Mouse (Mus musculus) limb, embryonic 11.5 days (tissue): ENCODE data around the gene Arhgap40. TPM values are rescaled to one million over a fixed set of nuclear protein-coding genes. Genes with fewer than 3 reads are reported as not detected.

ENCODE experiments used
- ATAC-seq: fragments of 200-750 bp; cut with Nextera tagmentation; 2 replicates; pipeline ENCODE4 v1.8.0; 2017; ENCODE audit warnings: low read depth; ENCODE audit not compliant: insufficient number of reproducible peaks, low FRiP score, low TSS enrichment
- DNase-seq: peaks from one replicate; pipeline ENCODE4 v3.0.0-alpha.2; 2015; ENCODE audit warnings: low spot score
- H3K27ac ChIP-seq: fragments of 300-500 bp; sonication (generic); replicated peaks from 2 replicates; pipeline ENCODE4 v1.5.1; 2014; ENCODE audit warnings: low read depth, mild to moderate bottlenecking, low read length
- H3K27me3 ChIP-seq: fragments of 300-500 bp; sonication (generic); 2 replicates; pipeline ENCODE4 v1.6.1; 2014; ENCODE audit warnings: mild to moderate bottlenecking, low read length, mixed read lengths; ENCODE audit not compliant: control insufficient read depth, insufficient read depth
- H3K36me3 ChIP-seq: fragments of 300-500 bp; sonication (generic); 2 replicates; pipeline ENCODE4 v1.6.1; 2014; ENCODE audit warnings: mild to moderate bottlenecking, low read length, moderate library complexity, mixed read lengths; ENCODE audit not compliant: control insufficient read depth, insufficient read depth
- H3K4me1 ChIP-seq: fragments of 300-500 bp; sonication (generic); 2 replicates; pipeline ENCODE4 v1.6.1; 2014; ENCODE audit warnings: low read length, mixed read lengths; ENCODE audit not compliant: control insufficient read depth, insufficient read depth
- H3K4me2 ChIP-seq: fragments of 300-500 bp; sonication (generic); 2 replicates; pipeline ENCODE4 v1.6.1; 2014; ENCODE audit warnings: low read depth, mild to moderate bottlenecking, moderate library complexity; ENCODE audit not compliant: severe bottlenecking
- H3K4me3 ChIP-seq: fragments of 300-500 bp; sonication (generic); 2 replicates; pipeline ENCODE4 v1.5.1; 2014; ENCODE audit warnings: low read depth, low read length
- H3K9ac ChIP-seq: fragments of 300-500 bp; sonication (generic); 2 replicates; pipeline ENCODE4 v1.6.1; 2014; ENCODE audit warnings: mild to moderate bottlenecking, low read length
- H3K9me3 ChIP-seq: fragments of 300-500 bp; sonication (generic); 2 replicates; pipeline ENCODE4 v1.6.1; 2016; ENCODE audit warnings: low read length; ENCODE audit not compliant: control insufficient read depth
- WGBS: fragments of 180-500 bp; shearing (Covaris S2); extraction: QIAGEN DNeasy Blood & Tissue Kit; methylation state at CpG from one replicate; pipeline ENCODE4 v1.1.7; 2014; 5-methylcytosine and 5-hydroxymethylcytosine counted together
- polyA plus RNA-seq: library from polyadenylated mRNA; unstranded; fragments of >200 nt; fragmentation: Nextera tagmentation; extraction: Ambion mirVana; gene quantifications from 2 replicates; pipeline ENCODE4 v1.2.1, GENCODE M21; 2014

Arhgap40 gene
- polyA plus RNA-seq, 1 experiment from 2014 or later: not detected

DNA sequence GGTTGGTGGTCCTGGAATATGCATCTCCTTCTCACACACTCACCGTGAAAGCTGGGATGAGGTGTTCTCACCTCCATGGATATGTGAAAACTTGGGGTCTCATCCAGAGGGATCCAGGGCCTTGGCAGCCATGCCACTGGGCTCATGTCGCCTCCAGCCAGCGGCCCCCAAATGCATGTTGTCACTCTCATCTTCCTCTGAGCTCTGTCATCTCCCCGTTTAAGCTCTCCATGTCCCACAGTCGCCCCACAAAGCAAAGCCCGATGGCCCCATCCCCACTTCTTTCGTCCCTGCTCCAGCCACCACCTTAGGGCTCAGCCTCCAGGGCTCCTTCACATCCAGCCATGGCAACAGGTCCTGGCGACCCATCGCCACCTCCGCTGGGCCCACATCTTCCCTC lies 5.5 kb upstream of the Arhgap40 start:
- 94% methylated on average over 10 of the region's 10 CpGs for WGBS
- Histone ChIP-seq H3K27ac (no peak overlapping the region), H3K4me3 (no peak overlapping the region), H3K4me1 (no peaks in the 10 kb centered on the region), H3K4me2 (no peak overlapping the region), H3K36me3 (no peaks in the 10 kb centered on the region), H3K9ac (no peak overlapping the region), H3K27me3 (no peaks in the 10 kb centered on the region), H3K9me3 (no peaks in the 10 kb centered on the region)
- no peak for DNase-seq
- ATAC-seq: no peak

DNA sequence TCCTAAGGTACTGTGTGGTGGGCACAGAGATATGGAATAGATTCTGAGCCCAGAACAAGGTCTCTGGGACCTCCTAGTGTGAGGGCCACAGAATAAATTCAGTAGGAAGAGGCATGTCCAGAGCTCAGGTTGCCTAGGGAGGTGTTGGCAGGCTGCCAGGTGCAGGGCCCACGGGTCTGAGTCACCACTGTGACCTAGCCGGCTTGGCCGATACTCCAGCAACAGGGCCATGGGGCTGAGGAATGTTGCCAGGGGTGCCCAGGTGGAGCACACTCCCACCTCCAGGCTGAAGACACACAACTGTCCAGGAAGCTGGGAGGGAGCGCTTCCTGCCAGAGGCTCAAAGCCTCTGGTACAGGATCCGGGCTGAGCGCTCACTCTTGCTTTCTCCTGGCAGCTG lies 1.9 kb upstream of the Arhgap40 start:
- H3K4me2 ChIP-seq: no peak overlapping the region
- H3K4me1 ChIP-seq: no peaks in the 10 kb centered on the region
- ATAC-seq (no peak), DNase-seq (no peak)
- no peak overlapping the region for H3K27ac ChIP-seq
- H3K4me3 ChIP-seq: no peak overlapping the region
- H3K9me3 ChIP-seq: no peaks in the 10 kb centered on the region
- WGBS: 81% methylated on average over 6 of the region's 6 CpGs
- no peak overlapping the region for H3K9ac ChIP-seq
- H3K27me3 ChIP-seq: no peaks in the 10 kb centered on the region
- H3K36me3 ChIP-seq: no peaks in the 10 kb centered on the region

GRCm38 (mm10) chr2:158513821-158514336 lies 1.3 kb downstream of the Arhgap40 start:
- no peak for DNase-seq
- 91% methylated on average over 12 of the region's 12 CpGs for WGBS

GRCm38 (mm10) chr2:158518583-158518982 lies 6.0 kb downstream of the Arhgap40 start:
- H3K4me2 ChIP-seq: no peak overlapping the region
- H3K27ac ChIP-seq: no peak overlapping the region
- H3K4me3 ChIP-seq: no peak overlapping the region
- ATAC-seq (no peak), DNase-seq (no peak)
- H3K9me3 ChIP-seq: no peaks in the 10 kb centered on the region
- WGBS: 76% methylated on average over 6 of the region's 6 CpGs
- no peak overlapping the region for H3K9ac ChIP-seq
- H3K27me3 ChIP-seq: no peaks in the 10 kb centered on the region
- H3K4me1 ChIP-seq: no peaks in the 10 kb centered on the region
- no peaks in the 10 kb centered on the region for H3K36me3 ChIP-seq

More at GRCm38 (mm10) chr2:158513821-158514336, 1.3 kb downstream of the Arhgap40 start:
- Histone ChIP-seq H3K4me1 (no peaks in the 10 kb centered on the region), H3K4me2 (no peak overlapping the region), H3K4me3 (no peak overlapping the region), H3K27ac (no peak overlapping the region), H3K9me3 (no peaks in the 10 kb centered on the region), H3K9ac (no peak overlapping the region), H3K27me3 (no peaks in the 10 kb centered on the region), H3K36me3 (no peaks in the 10 kb centered on the region)
- no peak for ATAC-seq

- ATAC-seq (no peak), DNase-seq (no peak)
- H3K9me3 ChIP-seq: no peaks in the 10 kb centered on the region
- WGBS: 85% methylated on average over 11 of the region's 11 CpGs
- no peaks in the 10 kb centered on the region for H3K4me1 ChIP-seq
- H3K4me2 ChIP-seq: no peak overlapping the region
- no peaks in the 10 kb centered on the region for H3K27me3 ChIP-seq
- no peaks in the 10 kb centered on the region for H3K36me3 ChIP-seq
- no peak overlapping the region for H3K27ac ChIP-seq
- H3K4me3 ChIP-seq: no peak overlapping the region
- H3K9ac ChIP-seq: no peak overlapping the region
These were observed 6.5 kb downstream of the Arhgap40 start for GRCm38 (mm10) chr2:158519071-158519470.

DNA sequence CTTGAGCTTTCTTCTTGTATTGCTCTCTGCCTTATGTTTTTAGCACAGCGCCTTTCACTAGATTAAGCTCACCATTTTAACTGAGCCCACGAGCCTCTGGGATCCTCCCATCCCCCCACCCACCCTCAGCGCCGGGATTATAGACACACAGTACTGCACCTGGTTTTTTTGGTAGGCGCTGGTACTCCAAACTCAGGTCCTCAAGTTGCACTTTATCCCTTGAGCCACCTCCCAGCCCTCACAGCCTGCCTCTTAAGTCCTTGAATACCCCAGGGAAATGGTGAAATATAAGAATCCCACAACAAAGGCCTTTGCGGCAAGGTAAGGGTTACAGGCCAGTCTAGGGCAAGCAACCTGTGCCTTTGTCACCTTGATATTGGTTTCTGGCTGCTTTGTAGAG lies 7.2 kb downstream of the Arhgap40 start:
- H3K9ac ChIP-seq: no peak overlapping the region
- H3K27ac ChIP-seq: no peak overlapping the region
- no peaks in the 10 kb centered on the region for H3K27me3 ChIP-seq
- no peak overlapping the region for H3K4me2 ChIP-seq
- 75% methylated on average over 6 of the region's 6 CpGs for WGBS
- no peaks in the 10 kb centered on the region for H3K4me1 ChIP-seq
- H3K9me3 ChIP-seq: no peaks in the 10 kb centered on the region
- ATAC-seq (no peak), DNase-seq (no peak)
- no peaks in the 10 kb centered on the region for H3K36me3 ChIP-seq
- no peak overlapping the region for H3K4me3 ChIP-seq

DNA sequence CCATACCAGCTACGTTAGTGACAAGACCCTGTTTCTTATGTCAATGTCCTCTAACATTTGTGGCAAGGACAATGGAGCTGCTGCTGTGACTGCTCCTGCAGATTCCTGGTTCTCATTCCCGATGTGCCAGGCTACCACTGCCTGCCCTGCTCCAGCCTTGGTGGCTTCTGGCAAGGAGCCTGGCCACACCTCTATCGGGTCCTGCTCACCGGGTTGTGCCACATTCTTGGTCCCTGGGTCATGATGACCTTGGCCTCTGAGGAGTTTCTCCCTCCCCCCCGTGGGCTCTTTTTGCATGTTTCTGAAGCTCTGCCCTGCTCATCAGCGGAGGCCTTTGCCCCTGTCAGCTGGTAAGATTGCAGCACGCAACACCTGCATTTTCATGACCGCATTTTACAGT lies 10.5 kb downstream of the Arhgap40 start:
- 80% methylated on average over 8 of the region's 8 CpGs for WGBS
- no peak overlapping the region for H3K27ac ChIP-seq
- H3K9me3 ChIP-seq: no peaks in the 10 kb centered on the region
- ATAC-seq (no peak), DNase-seq (no peak)
- H3K36me3 ChIP-seq: no peaks in the 10 kb centered on the region
- no peak overlapping the region for H3K4me2 ChIP-seq
- H3K27me3 ChIP-seq: no peaks in the 10 kb centered on the region
- no peak overlapping the region for H3K4me3 ChIP-seq
- H3K4me1 ChIP-seq: no peaks in the 10 kb centered on the region
- no peak overlapping the region for H3K9ac ChIP-seq

DNA sequence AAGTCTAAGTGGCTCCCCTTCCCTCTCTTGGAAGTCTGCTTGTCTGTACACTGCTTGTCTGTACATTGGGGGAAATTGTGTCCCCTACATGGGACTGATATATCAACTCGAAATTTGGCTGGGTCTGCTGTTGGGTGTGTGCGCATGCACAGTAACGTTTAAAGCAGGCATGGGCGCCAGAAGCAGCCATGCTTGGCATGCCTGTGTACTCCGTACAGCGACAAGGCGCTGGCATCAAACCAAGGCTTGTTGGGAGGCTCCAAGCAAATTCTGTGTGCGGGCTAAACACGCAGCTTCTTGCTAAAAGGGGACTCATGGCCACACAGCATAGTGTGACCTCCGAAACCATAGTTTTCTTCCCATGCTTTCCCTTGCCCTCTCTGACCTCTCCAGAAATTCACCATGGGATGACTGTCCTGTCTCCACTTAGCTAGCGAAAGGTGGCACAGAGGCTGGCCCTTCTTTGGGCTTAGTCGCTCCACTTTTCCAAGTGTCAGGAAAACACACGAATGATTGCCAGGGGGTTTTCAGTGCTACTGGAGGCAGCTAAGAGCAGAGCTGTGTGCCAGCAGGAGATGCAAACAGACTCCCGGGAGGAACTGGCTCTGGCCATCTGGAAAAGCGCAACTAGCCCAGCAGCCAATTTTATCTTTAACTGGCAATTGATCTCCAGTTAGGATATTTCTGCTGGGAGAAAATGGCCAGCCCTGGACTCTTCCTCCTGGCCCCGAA lies 11.7 kb downstream of the Arhgap40 start:
- H3K27ac ChIP-seq: no peak overlapping the region
- H3K4me3 ChIP-seq: no peak overlapping the region
- DNase-seq (no peak), ATAC-seq (no peak)
- no peaks in the 10 kb centered on the region for H3K27me3 ChIP-seq
- H3K4me2 ChIP-seq: no peak overlapping the region
- no peak overlapping the region for H3K9ac ChIP-seq
- no peaks in the 10 kb centered on the region for H3K36me3 ChIP-seq
- no peaks in the 10 kb centered on the region for H3K9me3 ChIP-seq
- H3K4me1 ChIP-seq: no peaks in the 10 kb centered on the region
- WGBS: 85% methylated on average over 16 of the region's 16 CpGs

GRCm38 (mm10) chr2:158534090-158534489 lies 21.5 kb downstream of the Arhgap40 start:
- Histone ChIP-seq H3K4me2 (no peak overlapping the region), H3K27me3 (no peaks in the 10 kb centered on the region), H3K36me3 (no peaks in the 10 kb centered on the region), H3K9ac (no peak overlapping the region), H3K4me1 (no peaks in the 10 kb centered on the region), H3K9me3 (no peaks in the 10 kb centered on the region), H3K4me3 (no peak overlapping the region), H3K27ac (no peak overlapping the region)
- ATAC-seq (no peak), DNase-seq (peak; percentile 71)
- WGBS: 10% methylated on average over 4 of the region's 4 CpGs
